Mouse (Mus musculus) heart, postnatal 0 days (tissue): Measurements from ENCODE around the gene Trim31.

Source experiments
- CTCF ChIP-seq: IDR thresholded peaks from 2 replicates; pipeline ENCODE4 v1.5.1; 2016; ENCODE audit warnings: antibody characterized with exemption, control low read depth, low read depth
- EP300 ChIP-seq: IDR thresholded peaks from 2 replicates; pipeline ENCODE4 v1.6.1; 2016; ENCODE audit warnings: antibody characterized with exemption, low read depth

DNA sequence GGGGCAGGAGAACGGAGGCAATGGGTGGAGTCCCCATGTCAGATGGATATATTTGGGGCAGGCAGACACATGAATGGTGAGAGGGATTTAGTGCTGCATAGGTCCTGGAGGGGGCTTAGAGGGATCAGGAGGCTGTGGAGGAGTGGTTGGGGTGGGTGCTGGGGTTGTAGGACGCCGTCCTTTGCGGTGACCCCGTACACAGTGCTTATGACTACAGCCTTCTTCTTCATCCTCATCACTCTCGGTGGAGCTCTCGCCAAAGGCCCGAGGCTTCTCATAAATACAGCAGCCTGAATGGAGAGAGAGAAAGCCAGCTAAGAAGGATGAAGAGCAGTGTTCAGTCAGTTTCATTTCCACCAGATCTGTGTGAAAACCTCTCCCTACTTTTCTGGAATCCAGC is 51.3 kb downstream of the Trim31 start:
- TF ChIP-seq CTCF (no peak), EP300 (no peak)
